Mouse (Mus musculus): ENCODE measurements around the gene Aup1.

The Aup1 gene

DNA sequence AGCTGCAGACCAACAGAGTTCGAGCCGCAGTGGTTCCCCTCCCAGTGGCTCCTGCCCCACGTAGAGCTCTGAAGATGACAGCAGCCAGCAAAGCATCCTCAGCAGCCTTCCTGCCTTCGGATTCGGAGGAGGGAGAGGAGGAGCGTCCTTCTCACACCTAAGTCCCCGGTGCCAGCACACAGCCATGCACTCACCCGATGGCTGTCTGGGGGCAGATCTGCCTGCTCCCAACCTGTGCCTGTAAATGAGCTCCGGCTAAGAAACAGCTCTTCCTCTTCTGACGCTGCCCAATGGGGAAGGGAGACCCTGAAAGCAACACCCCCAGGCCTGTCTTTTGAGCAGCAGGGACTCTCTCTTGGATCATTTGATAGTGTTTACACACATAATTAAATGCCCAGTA lies 24.5 kb upstream of the Aup1 start:
- DNase-seq (ENCODE audit: low spot score in 2 of 2), result no peak

DNA sequence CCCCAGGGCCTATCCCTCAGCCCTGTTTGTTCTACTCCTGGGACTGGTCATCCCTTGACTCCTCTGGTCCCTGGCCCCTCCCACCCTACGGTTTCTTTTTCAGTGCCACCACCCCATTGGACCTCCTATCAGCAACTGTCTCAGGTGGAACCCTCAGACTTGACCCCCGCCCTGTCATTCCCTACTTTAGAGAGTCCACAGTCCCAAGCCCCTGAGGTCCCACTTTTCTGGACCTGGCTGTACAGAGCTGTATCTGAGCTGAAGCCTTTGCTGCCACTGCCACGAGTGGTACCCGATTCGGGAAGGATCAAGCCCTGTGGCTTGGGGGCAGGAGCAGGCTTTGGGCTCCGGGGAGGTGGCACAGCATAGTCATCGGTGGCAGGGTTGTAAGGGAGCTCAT lies 23.2 kb upstream of the Aup1 start:
- DNase-seq (ENCODE audit: low spot score in 2 of 2), result no peak

DNA sequence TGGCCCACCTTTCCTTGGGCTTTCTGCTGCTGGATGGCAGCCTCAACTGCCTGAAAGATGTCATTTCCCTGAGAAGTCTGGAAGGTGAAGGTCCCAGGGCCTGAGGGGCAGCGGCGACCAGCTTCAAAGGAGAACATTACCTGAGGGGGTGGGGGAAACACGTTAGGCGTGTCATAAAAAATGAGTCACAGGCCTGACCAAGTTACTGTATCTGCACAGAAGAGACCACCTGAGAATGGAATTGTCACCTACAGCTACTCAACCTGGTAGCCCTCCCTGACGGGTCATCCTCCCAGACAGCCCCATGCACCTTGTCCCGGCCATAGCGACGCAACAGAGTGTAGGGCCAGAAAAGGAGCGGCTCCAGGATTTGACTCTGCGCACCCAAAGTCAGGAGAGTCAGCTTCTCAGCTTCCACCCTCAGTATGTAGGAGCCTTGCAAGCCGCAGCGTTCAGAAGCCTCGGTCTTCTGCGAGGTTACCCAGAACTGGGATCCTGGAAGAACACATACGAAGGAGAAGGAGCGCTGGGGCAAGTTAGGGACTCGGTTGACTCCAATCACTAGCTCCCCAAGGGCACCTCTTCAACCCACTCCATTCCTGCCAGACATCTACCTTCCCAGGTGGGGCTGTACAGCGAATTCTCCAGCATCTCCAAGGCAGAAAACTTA lies 22.3 kb upstream of the Aup1 start:
- no peak for DNase-seq (ENCODE audit: low spot score in 2 of 2)

DNA sequence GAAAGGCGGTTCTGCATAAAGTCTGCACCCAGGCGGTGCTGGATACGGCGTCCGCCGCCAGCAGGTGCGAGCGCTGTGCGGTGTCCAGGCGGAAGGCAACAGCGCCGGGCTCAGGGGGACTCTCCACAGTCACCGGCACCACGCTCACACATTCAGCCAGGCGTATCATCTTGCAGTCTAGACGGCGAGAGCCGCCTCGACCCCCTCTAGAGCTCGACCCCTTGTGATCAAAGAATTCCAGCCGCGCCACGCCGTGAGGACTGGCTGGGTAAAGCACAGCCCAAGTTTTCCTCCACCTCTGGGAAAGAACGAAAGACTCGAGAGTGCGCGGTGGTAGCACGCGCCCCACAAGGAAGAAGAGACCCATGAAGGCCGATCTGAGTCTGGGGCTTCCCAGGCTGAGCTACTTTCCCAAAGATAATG lies 21.5 kb upstream of the Aup1 start:
- peak; percentile 54 to 58 for DNase-seq (ENCODE audit: low spot score in 2 of 2)

DNA sequence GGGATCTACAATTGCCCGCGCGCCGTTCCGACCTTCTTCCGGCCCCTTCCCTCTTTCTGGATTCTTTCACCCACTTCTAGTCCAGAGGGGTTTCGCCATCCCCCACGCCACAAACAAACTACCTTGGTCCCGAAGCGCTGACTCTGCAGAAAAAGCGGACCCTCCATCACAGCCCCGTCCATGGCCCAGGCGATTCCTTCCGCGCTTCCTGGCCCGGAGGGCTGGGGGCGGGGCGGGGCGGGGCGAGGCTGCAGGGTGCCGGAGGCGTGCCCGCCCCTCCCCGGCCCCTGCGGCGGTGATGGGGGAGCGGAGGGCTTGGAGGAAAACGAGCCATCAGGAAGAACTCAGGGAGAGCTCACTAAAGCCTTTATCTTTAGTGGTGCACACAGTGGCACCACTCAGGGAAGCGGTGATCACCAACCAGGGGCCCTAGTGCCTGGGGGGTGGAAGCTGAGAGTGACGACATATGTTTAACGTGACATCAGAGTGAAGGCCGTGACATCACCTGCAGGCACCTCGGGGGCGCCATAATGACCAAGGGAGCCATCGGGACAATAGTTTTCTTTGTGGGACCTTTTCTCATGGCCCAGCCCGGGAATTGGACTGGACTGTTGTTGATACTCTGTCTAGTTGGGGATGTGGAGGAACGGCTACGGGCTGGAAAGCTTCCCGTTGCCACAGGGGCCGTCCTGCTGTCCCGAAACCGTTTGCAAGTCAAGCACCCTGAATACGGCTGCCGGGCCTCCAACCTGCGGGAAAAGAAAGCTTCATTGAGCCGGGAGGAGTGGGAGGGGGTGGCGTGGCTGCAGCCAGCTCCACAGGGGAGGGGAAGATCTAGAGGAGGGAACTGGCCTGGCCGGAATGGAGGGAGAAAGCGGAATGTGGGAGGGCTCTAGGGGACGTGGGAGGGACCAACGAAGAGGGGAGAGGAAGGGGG lies 20.8 kb upstream of the Aup1 start, which contains the start of the genes Dok1 and Loxl3:
Gene Dok1 (minus strand): TSS at position 223 of the 937 bp plus-strand sequence.
Gene Loxl3 (plus strand): TSS at position 925 of the 937 bp plus-strand sequence.
- peak; percentile 60 to 70 for DNase-seq (ENCODE audit: low spot score in 2 of 2)

DNA sequence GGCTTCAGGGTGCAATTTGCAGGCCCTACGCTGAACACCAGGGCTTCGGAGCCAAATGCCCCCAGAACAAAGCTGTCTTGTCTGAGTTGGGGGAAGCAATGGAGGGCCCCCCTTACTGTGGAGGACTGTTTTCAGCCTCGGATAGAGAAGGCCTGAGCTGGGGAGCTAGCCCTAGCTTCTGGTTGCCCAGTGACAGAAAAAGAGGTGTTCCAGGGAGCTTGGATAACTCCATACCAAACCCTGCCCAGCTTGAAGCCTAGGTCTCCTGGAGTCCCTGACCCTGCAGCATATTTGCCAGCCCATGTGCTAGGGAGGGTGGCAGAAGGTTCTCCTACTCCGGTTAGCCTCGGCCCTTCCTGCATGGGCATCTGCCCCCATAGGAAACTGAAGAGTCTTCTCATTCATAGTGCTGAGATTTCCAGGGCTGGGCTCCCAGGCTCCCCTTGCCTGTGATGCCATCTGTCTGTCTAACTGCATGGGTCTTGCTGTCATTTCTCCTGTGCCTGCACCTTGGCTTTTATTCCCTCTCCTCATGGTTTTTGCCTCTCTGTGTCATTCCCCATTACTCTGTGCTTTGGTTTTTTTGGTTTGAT lies 19.8 kb upstream of the Aup1 start:
- DNase-seq (ENCODE audit: low spot score in 2 of 2), result no peak

DNA sequence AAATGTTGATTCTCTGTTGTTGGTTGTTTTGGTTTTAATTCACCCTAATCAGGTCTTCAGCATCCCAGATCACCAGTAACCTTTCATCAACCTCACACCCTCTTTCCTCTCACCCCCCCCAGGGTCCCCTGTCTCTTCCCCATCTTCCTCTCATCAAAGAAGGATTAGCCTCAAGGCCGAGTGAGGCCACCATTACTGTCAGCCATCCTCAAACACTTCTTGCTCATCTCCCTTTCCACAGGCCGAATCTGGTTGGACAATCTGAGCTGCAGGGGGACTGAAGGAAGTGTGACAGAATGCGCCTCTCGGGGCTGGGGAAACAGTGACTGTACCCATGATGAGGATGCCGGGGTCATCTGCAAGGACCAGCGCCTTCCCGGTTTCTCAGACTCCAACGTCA lies 17.1 kb upstream of the Aup1 start:
- no peak for DNase-seq (ENCODE audit: low spot score in 2 of 2)

DNA sequence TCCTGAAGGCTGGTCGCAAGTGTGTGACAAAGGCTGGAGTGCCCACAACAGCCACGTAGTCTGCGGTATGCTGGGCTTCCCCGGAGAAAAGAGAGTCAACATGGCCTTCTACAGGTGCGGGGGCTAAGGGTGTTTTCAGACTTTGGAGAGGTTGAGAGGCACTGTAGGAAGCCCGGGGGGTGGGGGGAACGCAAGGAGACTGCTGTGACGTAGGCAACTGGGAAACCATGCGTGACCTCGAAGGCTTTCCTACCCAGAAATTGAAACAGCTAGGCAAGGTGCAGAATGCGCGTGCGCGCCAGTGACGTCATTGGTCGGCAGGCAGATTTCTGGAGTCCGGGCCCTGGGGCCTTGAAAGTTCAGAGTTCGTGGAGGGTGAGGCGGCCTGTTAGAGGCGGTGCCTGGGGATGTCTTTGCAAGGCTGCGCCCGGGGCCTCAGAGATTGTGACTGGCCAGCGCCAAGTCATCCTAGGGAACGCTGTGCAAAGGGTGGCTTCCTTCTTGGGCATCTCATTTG lies 15.8 kb upstream of the Aup1 start:
- peak; percentile 94 to 95 for DNase-seq (ENCODE audit: low spot score in 2 of 2)

DNA sequence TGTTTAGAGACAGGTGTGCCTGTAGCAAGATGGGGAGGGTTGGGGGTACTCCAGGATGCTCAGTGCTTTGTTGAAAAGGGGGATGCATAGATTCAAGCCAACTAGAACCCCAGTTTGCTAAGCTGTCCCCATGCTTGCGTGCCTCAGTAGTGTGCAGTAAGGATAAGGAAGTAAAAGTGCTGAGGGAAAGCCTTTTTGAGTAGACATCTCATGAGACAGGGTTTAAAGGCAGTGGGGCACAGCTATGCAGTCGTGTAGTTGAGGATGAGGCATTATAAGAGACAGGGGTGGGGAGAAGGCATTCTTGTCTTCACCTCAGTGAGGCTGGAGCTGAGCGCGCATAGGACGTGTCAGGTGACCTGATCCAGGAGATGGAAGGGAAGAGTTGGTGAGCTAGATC lies 13.7 kb upstream of the Aup1 start:
- no peak for DNase-seq (ENCODE audit: low spot score in 2 of 2)

DNA sequence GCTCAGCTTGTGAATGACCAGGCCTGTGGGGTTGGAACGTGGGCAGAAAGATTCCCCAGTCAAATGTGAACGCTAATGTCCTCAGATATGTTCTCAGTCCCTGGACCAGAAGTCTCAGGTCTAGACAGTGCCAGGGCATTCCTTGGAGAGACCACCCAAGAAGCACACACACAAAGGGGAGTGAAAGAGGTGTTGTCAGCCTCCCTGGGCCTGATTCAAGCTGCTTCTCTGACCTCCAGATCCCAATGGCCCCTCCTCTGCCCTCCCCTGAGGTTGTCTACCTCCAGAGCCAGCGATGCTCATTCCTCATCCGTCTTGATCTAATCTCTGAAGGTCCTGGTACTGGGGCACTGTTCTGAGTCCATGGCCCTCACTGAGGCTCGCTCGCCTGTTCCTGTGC lies 10.8 kb upstream of the Aup1 start:
- DNase-seq (ENCODE audit: low spot score in 2 of 2), result no peak

GRCm38 (mm10) chr6:83043993-83044392 lies 10.3 kb upstream of the Aup1 start:
- DNase-seq (ENCODE audit: low spot score in 2 of 2), result no peak

- DNase-seq (ENCODE audit: low spot score in 2 of 2), result peak in 1 of 2 experiments; percentile 51
These were observed 9.6 kb upstream of the Aup1 start for GRCm38 (mm10) chr6:83044742-83045141.

DNA sequence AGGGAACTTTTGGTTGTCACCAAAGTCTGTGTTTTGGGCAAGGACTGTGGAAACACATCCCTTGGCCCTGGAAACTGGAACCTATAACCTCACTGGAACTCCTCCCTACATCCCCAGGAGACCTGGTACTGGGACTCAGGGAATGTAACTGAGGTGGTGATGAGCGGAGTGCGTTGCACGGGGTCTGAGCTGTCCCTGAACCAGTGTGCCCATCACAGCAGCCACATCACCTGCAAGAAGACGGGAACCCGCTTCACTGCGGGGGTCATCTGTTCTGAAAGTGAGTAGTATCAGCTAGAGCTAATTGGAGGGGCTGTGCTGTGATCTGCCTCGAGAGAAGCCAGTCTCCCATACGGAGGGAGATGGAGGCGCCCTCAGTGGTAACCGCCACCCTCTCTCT lies 5.0 kb upstream of the Aup1 start:
- no peak for DNase-seq (ENCODE audit: low spot score in 2 of 2)

DNA sequence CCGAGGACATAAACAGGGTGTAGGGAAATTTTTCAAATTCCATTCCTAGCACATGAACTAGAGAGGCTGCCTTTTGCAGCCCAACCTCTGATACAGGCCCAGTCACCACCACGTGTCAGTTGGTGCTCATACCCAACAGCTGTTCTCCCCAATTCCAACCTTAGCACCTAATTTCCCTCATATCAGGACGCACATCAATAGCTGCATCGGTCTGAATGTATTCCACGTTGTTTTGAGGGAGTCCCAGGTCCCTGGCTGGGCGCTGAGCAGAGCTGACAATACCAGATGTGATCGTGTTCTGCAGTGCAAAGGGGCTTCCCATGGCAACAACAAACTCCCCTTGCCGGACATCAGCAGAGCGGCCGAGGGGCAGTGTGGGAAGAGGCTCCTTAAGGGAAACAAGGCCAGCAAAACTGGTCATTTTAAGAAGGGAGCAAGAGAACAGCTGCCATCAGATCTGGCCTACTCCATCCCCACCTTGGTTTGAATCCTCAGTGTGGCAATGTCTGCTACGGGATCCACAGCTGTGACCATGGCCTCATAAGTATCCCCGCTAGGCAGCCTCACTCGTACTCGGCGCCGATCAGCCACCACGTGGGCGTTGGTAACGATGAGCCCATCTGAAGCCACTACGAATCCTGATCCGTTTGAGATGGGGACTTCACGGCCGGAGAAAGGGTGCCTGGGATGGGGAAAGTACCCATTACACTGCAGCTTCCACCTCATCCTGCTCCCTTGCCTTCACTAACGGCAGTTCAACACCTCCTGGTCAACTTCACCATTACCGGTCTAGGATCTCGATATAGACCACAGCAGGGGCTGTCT lies 973 bp upstream of the Aup1 start:
- peak in 1 of 2 experiments; percentile 28 for DNase-seq (ENCODE audit: low spot score in 2 of 2)

DNA sequence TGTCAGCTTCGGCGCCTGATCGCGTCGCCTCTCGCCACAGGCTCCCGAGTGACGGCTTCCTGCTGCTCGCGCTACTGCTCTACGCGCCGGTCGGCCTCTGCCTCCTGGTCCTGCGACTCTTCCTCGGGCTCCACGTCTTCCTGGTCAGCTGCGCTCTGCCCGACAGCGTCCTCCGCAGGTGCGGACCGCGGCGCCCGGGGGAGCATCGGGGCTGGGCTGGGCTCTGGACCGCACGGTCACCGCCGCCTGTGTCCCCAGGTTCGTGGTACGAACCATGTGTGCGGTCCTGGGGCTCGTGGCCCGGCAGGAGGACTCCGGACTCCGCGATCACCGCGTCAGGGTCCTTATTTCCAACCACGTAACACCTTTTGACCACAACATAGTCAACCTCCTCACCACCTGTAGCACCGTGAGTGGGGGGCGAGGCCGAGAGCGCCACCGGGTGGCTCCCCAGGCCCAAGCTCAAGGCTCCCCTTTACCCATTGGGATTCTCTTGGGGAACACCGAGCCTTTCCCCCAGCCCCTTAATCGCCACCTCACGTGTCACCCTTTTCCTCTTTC lies 630 bp downstream of the Aup1 start, which contains the start of gene Htra2:
Gene Htra2 (minus strand): TSS at position 403 of the 561 bp plus-strand sequence.
- no peak for DNase-seq (ENCODE audit: low spot score in 2 of 2)

GRCm38 (mm10) chr6:83057790-83058189 lies 3.5 kb downstream of the Aup1 start, which contains the start of gene Dqx1:
Gene Dqx1, plus strand, starts transcription at chr6:83057844.
- DNase-seq (ENCODE audit: low spot score in 2 of 2), result no peak

- DNase-seq (ENCODE audit: low spot score in 2 of 2), result no peak
These were observed 4.4 kb downstream of the Aup1 start for GRCm38 (mm10) chr6:83058725-83059124.

- peak in 1 of 2 experiments; percentile 26 for DNase-seq (ENCODE audit: low spot score in 2 of 2)
These were observed 11.7 kb downstream of the Aup1 start for GRCm38 (mm10) chr6:83065995-83066394.

GRCm38 (mm10) chr6:83066441-83066840 lies 12.1 kb downstream of the Aup1 start:
- no peak for DNase-seq (ENCODE audit: low spot score in 2 of 2)

- DNase-seq (ENCODE audit: low spot score in 2 of 2), result no peak
These were observed 13.9 kb downstream of the Aup1 start for GRCm38 (mm10) chr6:83068221-83068620.
